Mouse (Mus musculus) splenic B cell, adult 2 months (primary cell): ENCODE measurements around the gene Slc6a12.

Source experiments
- DNase-seq: peaks from one replicate; pipeline ENCODE4 v3.0.0-alpha.2; 2011; ENCODE audit warnings: low read depth, low spot score
- H3K27me3 ChIP-seq: 2 replicates; pipeline ENCODE4 v1.6.1; 2012; ENCODE audit warnings: mild to moderate bottlenecking, low read length, moderate library complexity, mixed read lengths; ENCODE audit not compliant: control insufficient read depth, poor library complexity, insufficient read depth, severe bottlenecking
- H3K36me3 ChIP-seq: 2 replicates; pipeline ENCODE4 v1.6.1; 2012; ENCODE audit warnings: mild to moderate bottlenecking, low read length, moderate library complexity, mixed read lengths; ENCODE audit not compliant: control insufficient read depth, poor library complexity, insufficient read depth, severe bottlenecking

The Slc6a12 gene

DNA sequence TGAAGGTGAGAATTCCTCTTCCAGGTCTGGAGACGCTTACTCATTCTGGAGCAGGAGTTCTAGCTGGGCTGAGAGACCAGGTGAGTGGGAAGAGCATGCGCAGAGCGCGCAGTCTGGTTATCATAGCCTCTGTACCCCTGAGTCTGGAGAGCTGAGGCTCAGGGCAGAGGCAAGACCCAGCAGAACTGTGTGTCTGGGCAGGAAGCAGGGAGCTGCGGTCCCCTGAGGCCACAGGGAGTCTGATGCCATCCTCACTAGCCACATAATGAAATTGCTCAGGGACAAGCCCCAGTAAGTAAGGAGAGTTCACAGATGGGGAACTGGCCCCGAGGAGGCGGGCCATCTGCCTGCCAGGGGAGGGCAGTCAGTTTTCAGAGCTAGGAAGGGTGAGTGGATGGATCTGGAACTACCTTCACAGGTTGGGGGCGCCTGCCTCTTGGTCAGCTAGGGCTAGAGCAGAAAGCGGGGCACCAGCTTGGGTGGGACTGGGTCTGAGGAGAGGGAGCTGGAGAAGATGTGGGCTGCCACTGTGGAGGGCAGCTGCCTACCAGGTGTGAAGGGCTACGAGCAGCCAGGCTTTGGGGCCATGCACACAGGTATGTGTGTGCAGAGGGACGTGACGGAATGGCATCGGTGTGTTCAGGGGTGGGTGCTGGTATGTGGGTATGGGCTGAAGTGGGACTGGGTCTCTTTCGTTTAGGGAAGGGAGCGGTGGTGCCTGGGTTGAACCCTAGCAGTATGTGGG is at the start of gene Slc6a12:
Slc6a12 (plus strand) TSS at position 51 of the 745 bp plus-strand sequence.
- peak; percentile 25 for DNase-seq
- Histone ChIP-seq H3K27me3 (no peaks in the 10 kb centered on the region), H3K36me3 (no peaks in the 10 kb centered on the region)

- no peaks in the 10 kb centered on the region for H3K36me3 ChIP-seq
- no peaks in the 10 kb centered on the region for H3K27me3 ChIP-seq
- DNase-seq, result no peak
These were observed 43.6 kb upstream of the Slc6a12 start for GRCm38 (mm10) chr6:121299317-121299716.

GRCm38 (mm10) chr6:121299954-121300353 is 42.9 kb upstream of the Slc6a12 start, which contains the start of gene Slc6a13:
Gene Slc6a13 (plus strand): TSS chr6:121300227.
- no peaks in the 10 kb centered on the region for H3K27me3 ChIP-seq
- H3K36me3 ChIP-seq, result no peaks in the 10 kb centered on the region
- no peak for DNase-seq

- DNase-seq, result no peak
- Histone ChIP-seq H3K36me3 (no peaks in the 10 kb centered on the region), H3K27me3 (no peaks in the 10 kb centered on the region)
These were observed 42.4 kb upstream of the Slc6a12 start for GRCm38 (mm10) chr6:121300504-121300903.

DNA sequence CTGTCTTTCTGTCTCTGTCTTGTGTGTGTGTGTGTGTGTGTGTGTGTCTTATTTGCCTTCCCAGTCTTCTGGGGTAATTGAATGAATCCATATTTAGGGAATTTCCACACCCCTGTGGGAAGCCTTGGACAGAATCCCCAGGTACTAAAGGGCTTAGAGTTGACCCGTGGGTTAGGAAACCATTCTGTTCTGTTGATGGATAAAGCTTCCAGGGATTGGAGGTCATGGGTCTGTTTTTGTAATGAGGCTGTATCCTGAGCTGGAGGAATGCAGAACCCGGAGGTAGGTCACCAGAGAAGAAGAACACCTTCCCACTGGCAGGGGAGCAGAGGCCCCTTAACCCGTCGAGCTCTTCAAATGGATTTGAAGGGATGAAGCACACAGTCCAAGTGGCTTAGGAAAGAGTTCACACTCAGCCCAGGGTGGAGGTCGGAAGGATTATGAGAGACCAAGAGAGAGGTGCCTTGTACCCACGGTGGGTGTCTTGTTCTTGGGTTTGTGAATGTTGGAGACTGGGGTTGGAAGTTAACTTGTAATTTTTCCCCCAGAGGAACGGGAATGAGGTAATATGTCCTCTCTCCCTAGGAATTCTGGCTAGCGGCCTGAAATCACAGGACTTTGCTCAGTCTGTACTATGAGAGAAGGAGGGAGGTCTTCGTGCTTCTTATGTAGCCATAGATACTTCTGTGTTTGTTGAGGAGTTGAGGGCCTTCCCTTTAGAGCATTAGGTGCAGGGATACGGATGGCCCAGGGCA is 39.2 kb upstream of the Slc6a12 start:
- H3K27me3 ChIP-seq, result no peaks in the 10 kb centered on the region
- DNase-seq, result no peak
- H3K36me3 ChIP-seq, result no peaks in the 10 kb centered on the region

GRCm38 (mm10) chr6:121304630-121305029 is 38.2 kb upstream of the Slc6a12 start:
- no peaks in the 10 kb centered on the region for H3K27me3 ChIP-seq
- DNase-seq, result no peak
- H3K36me3 ChIP-seq, result no peaks in the 10 kb centered on the region

GRCm38 (mm10) chr6:121305571-121305970 is 37.3 kb upstream of the Slc6a12 start:
- no peaks in the 10 kb centered on the region for H3K36me3 ChIP-seq
- H3K27me3 ChIP-seq, result no peaks in the 10 kb centered on the region
- DNase-seq, result no peak

DNA sequence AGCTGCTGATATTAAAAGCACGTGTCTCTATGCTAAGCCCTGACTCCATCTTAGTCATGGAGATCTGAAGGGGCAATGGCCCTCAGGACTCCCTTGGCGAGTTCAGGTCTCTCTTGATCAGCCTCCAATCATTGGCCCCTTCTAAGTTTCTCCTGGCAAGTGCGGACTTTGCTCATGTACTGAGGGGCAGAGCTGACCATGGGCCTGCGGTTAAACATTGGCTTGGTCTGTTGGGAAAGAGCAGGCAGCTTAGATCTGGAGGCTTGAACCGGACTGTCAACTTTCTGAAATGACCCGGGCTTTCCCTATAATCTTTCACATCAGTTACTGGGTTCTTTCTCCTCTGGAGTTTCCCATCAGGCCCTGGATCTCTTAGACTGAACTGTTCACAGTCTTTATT is 31.9 kb upstream of the Slc6a12 start:
- no peak for DNase-seq
- Histone ChIP-seq H3K36me3 (no peaks in the 10 kb centered on the region), H3K27me3 (no peaks in the 10 kb centered on the region)

- no peaks in the 10 kb centered on the region for H3K36me3 ChIP-seq
- H3K27me3 ChIP-seq, result no peaks in the 10 kb centered on the region
- peak; percentile 34 for DNase-seq
These were observed 23.8 kb upstream of the Slc6a12 start for GRCm38 (mm10) chr6:121319099-121319498.

- Histone ChIP-seq H3K36me3 (no peaks in the 10 kb centered on the region), H3K27me3 (no peaks in the 10 kb centered on the region)
- no peak for DNase-seq
These were observed 20.3 kb upstream of the Slc6a12 start for GRCm38 (mm10) chr6:121322381-121323110.

DNA sequence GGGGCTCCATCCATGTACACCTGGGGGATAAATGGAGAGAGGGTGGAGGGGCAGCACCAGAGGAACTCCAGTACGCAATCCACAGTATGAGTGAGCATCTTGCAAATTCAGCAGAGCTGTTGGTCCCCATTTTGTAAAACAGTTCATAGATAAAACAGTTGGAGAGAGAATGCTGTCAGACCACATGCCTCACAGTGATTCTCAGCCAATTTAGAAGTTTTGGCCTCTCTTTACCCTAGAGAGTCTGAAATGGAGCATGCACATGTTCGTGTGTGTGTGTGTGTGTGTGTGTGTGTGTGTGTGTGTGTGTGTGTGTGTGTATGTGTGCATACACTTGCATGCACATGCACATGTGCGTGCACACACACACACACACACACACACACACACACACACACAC is 17.6 kb upstream of the Slc6a12 start:
- Histone ChIP-seq H3K27me3 (no peaks in the 10 kb centered on the region), H3K36me3 (no peaks in the 10 kb centered on the region)
- DNase-seq, result no peak

GRCm38 (mm10) chr6:121325740-121326139 is 17.1 kb upstream of the Slc6a12 start:
- Histone ChIP-seq H3K36me3 (no peaks in the 10 kb centered on the region), H3K27me3 (no peaks in the 10 kb centered on the region)
- DNase-seq, result no peak

DNA sequence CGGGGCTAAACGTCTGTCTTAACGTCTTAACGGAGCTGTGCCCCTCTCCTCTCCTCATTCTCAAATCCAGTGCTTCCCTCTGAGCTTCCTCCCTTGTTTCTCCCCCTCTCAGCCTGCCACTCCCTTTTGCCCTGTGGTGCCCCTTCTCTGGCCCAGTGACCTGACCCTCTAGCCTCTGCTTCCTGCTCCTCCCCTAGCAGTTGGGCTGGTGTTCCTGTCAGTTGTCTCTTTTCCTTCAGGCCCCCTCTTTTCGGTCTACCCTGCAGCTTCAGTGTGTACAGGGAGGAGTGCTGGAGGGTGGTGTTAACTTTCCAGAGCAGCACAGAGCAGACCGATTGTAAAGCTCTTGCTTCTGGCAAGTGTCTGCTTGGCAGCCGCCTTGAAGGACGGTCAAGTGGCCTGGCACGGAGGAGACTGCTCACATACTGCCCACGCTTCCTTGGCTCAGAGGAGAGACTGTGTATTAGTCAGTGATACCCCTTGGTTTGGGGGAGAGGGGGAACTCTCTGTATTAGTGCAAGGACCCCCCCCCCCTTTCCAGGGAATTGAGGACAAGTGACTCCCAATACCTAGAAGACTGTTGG is 16.3 kb upstream of the Slc6a12 start:
- Histone ChIP-seq H3K27me3 (no peaks in the 10 kb centered on the region), H3K36me3 (no peaks in the 10 kb centered on the region)
- no peak for DNase-seq

- H3K36me3 ChIP-seq, result no peaks in the 10 kb centered on the region
- no peak for DNase-seq
- no peaks in the 10 kb centered on the region for H3K27me3 ChIP-seq
These were observed 14.4 kb upstream of the Slc6a12 start for GRCm38 (mm10) chr6:121328417-121328884.
